Mouse (Mus musculus): ENCODE results near the gene Fam43b. TPM values are rescaled to one million over a fixed set of nuclear protein-coding genes. Genes with fewer than 3 reads are reported as not detected.

Gene Fam43b
- polyA plus RNA-seq (2012; rRNA removed) = 2.4 and 2.7 TPM in 2 replicates

DNA sequence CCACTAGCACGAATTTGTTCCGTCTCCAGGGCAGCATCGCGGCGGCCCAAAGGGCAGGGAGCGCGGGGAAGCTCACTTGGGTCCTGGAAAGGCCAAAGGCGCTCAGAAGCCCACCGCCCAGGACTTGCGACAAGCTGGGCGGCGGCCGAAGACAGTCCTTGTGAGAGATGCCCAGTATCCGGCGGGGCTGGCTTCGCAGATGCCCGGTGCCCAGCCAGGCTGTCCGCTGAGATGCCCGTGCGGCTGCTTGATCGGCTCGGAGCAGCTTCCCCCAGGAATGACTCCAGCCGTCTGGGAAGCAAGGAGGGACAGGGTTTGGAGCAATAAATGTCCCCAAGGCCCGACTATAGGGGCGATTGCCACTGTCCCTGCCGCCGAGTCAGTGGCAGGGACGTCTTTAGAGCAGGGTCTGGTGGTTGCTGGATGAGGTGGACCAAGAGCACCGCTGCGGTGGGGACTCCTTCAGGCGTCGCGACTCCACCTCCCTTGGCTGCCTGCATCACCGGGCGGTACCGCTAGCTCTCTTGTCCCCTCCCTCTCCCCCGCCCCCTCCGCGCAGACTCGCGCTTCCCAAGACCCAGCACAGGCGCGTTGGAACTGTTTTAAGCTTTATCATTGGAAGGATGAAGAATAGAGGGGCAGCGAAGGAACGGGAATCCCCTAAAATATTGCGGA lies at the start of gene Fam43b:
Gene Fam43b (minus strand): TSS at position 558 of the 675 bp plus-strand sequence.

DNA sequence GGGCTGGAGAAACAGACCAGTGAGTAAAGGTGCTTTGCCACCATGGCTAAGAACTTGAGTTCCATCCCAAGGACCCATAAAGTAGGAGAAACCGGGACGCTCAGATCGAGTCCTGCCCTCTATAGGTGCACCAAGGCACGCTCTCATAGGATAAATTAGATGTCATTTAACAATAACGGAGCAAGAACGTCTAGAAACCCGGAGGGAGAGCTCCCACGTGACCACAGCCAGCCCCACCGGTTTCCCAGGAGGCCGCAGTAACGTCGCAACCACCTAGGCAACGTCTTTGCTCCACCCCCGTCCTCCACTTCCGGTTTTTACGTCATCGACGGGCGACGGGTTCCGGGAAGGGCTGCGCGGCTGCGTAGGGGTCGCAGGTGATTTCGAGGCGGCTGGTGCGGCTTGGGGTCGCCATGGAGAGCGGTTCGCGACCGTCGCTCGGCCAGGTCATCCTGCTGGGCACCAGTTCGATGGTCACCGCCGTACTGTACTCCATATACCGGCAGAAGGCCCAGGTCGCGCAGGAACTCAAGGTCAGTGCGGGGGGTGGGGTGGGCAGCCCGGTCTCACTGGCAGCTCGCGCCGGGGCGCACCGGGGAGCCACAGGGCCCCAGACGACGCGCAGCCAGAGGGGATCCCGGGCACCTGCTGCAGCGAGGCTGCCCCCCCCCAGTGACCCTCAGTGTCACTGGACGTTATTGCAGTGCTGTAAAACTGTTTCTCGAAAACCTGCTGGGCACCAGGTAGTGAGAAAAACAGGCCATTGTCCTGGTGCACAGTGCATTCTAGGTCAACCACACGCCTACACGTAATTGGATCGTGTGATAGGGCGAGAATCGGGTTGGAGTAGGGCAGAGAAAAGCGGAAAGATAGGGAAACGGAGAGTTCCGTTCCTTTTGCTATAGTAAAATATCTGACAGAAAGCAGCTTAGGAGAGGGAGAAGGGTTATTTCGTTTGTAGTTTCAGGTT lies 38.3 kb upstream of the Fam43b start, which contains the start of gene Mul1:
Gene Mul1 (plus strand): TSS at position 325 of the 970 bp plus-strand sequence.

DNA sequence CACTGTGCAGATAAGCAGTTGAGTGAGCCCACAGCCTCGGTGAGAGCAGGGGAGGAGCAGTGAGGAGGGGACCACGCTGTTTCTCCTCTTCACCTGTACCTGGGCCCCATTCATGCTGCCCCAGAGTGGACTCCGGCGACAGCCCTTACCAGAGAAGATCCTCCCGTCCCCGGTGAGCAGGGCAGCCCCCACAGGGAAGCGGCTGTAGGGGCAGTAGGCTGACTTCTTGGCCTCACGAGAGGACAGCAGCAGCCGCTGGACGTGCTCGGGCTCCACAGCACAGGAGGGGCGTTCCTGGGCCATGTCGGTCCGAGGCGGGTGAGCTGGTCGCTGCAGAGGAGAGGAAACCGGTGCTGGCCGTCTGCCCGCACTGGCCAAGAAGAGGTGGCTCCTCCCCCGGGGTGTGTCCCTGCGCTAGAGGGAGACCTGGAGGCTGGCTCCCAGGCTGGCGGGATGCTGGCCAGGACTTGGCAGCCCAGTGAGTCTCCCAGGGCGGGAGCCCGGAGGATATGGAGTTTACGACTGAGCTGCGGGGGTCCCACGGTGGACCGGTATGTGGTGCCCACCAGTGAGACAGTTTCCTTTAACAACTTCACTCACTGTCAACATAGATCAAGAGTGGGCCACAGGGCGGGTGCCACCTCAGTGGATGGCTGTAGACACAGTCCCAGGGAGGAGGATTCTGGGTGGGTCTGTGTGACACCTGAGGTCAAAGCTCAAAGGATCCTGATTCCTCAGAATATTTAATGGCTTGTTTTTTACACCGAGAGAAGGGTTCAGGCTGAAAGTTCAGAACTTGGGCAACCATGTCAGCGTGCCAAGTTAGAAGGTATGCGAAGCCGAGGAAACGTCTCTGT lies 28.5 kb downstream of the Fam43b start, which contains the start of gene Cda:
Gene Cda (minus strand): TSS at position 352 of the 857 bp plus-strand sequence.

Other genes starting within 250 kb of the Fam43b start
- 197 and 218 TPM in 2 replicates for gene Hp1bp3, start 180.2 kb downstream of the Fam43b start, polyA plus RNA-seq (2012; rRNA removed)
- 15.4 and 18.3 TPM in 2 replicates for gene Sh2d5, start 146.1 kb downstream of the Fam43b start, polyA plus RNA-seq (2012; rRNA removed)
- 2.6 and 3.3 TPM in 2 replicates for gene Kif17, start 146.1 kb downstream of the Fam43b start, polyA plus RNA-seq (2012; rRNA removed)
- gene Ddost, start 91.8 kb downstream of the Fam43b start, polyA plus RNA-seq (2012; rRNA removed) = 147 and 192 TPM in 2 replicates
- 71.1 and 71.6 TPM in 2 replicates for gene Pink1, start 70.2 kb downstream of the Fam43b start, polyA plus RNA-seq (2012; rRNA removed)
- 2.0 and 2.7 TPM in 2 replicates for gene Cda, start 28.5 kb downstream of the Fam43b start, polyA plus RNA-seq (2012; rRNA removed)
- gene Mul1, start 38.1 kb upstream of the Fam43b start, polyA plus RNA-seq (2012; rRNA removed) = 18.8 and 23.8 TPM in 2 replicates
- 29.1 and 30.4 TPM in 2 replicates for gene Camk2n1, start 57.8 kb upstream of the Fam43b start, polyA plus RNA-seq (2012; rRNA removed)
- gene Vwa5b1, start 239.4 kb upstream of the Fam43b start, polyA plus RNA-seq (2012; rRNA removed) = 0.95 and 1.5 TPM in 2 replicates

All from central nervous system, embryonic 14 days (tissue).